Mouse (Mus musculus): ENCODE measurements around the gene Tlx3.

Tlx3 gene

GRCm38 (mm10) chr11:33197133-33197514, 6.3 kb downstream of the Tlx3 start:
- ATAC-seq (ENCODE audit: low TSS enrichment) = no peak

GRCm38 (mm10) chr11:33196447-33197132, 6.8 kb downstream of the Tlx3 start:
- ATAC-seq (ENCODE audit: low TSS enrichment) = no peak

GRCm38 (mm10) chr11:33195531-33196446, 7.6 kb downstream of the Tlx3 start:
- no peak for ATAC-seq (ENCODE audit: low TSS enrichment)

GRCm38 (mm10) chr11:33195061-33195460, 8.3 kb downstream of the Tlx3 start:
- no peak for ATAC-seq (ENCODE audit: low TSS enrichment)

GRCm38 (mm10) chr11:33193695-33194094, 9.7 kb downstream of the Tlx3 start:
- ATAC-seq (ENCODE audit: low TSS enrichment) = no peak

GRCm38 (mm10) chr11:33181804-33182203, 21.6 kb downstream of the Tlx3 start:
- ATAC-seq (ENCODE audit: low TSS enrichment) = no peak

- ATAC-seq (ENCODE audit: low TSS enrichment) = no peak
These were observed 22.7 kb downstream of the Tlx3 start for GRCm38 (mm10) chr11:33180701-33181116.

- ATAC-seq (ENCODE audit: low TSS enrichment) = no peak
These were observed 23.6 kb downstream of the Tlx3 start for GRCm38 (mm10) chr11:33179802-33180201.

GRCm38 (mm10) chr11:33176525-33177245, 26.7 kb downstream of the Tlx3 start:
- ATAC-seq (ENCODE audit: low TSS enrichment) = peak; percentile 96

GRCm38 (mm10) chr11:33175768-33176167, 27.6 kb downstream of the Tlx3 start:
- no peak for ATAC-seq (ENCODE audit: low TSS enrichment)

- peak; percentile 52; the same call in 1 of the 2 replicates for ATAC-seq (ENCODE audit: low TSS enrichment)
These were observed 32.9 kb downstream of the Tlx3 start for GRCm38 (mm10) chr11:33170489-33170888.

GRCm38 (mm10) chr11:33162998-33163506, 40.3 kb downstream of the Tlx3 start, which contains the start of gene Npm1:
TSS of gene Npm1 (minus strand) at chr11:33163206.
- ATAC-seq (ENCODE audit: low TSS enrichment) = peak; percentile 98

- peak; percentile 43 for ATAC-seq (ENCODE audit: low TSS enrichment)
These were observed 41.0 kb downstream of the Tlx3 start for GRCm38 (mm10) chr11:33162211-33162997.

- ATAC-seq (ENCODE audit: low TSS enrichment) = no peak
These were observed 43.6 kb downstream of the Tlx3 start for GRCm38 (mm10) chr11:33159741-33160140.

- no peak for ATAC-seq (ENCODE audit: low TSS enrichment)
These were observed 45.8 kb downstream of the Tlx3 start for GRCm38 (mm10) chr11:33157453-33158196.

- no peak for ATAC-seq (ENCODE audit: low TSS enrichment)
These were observed 46.9 kb downstream of the Tlx3 start for GRCm38 (mm10) chr11:33156436-33157015.

- ATAC-seq (ENCODE audit: low TSS enrichment) = no peak
These were observed 48.9 kb downstream of the Tlx3 start for GRCm38 (mm10) chr11:33154459-33154858.

- no peak for ATAC-seq (ENCODE audit: low TSS enrichment)
These were observed 50.4 kb downstream of the Tlx3 start for GRCm38 (mm10) chr11:33152997-33153396.

- no peak for ATAC-seq (ENCODE audit: low TSS enrichment)
These were observed 51.6 kb downstream of the Tlx3 start for GRCm38 (mm10) chr11:33151780-33152145.

GRCm38 (mm10) chr11:33151128-33151779, 52.1 kb downstream of the Tlx3 start:
- ATAC-seq (ENCODE audit: low TSS enrichment) = no peak
